Mouse (Mus musculus) lung, embryonic 14.5 days (tissue): ENCODE data around the gene Dph7. TPM values are rescaled to one million over a fixed set of nuclear protein-coding genes. Genes with fewer than 3 reads are reported as not detected.

Source experiments
- ATAC-seq: fragments of 200-750 bp; cut with Nextera tagmentation; 2 replicates; pipeline ENCODE4 v1.8.0; 2017; ENCODE audit warnings: mild to moderate bottlenecking, moderate TSS enrichment, moderate library complexity; ENCODE audit not compliant: insufficient read depth
- DNase-seq: peaks from one replicate; pipeline ENCODE4 v3.0.0-alpha.2; 2015
- H3K27ac ChIP-seq: fragments of 300-500 bp; sonication (generic); 2 replicates; pipeline ENCODE4 v1.5.1; 2014; ENCODE audit warnings: low read depth, mild to moderate bottlenecking, moderate library complexity
- H3K27me3 ChIP-seq: fragments of 300-500 bp; sonication (generic); 2 replicates; pipeline ENCODE4 v1.6.1; 2014; ENCODE audit warnings: low read length, control low read depth; ENCODE audit not compliant: insufficient read depth
- H3K36me3 ChIP-seq: fragments of 300-500 bp; sonication (generic); 2 replicates; pipeline ENCODE4 v1.6.1; 2014; ENCODE audit warnings: control low read depth; ENCODE audit not compliant: insufficient read depth
- H3K4me1 ChIP-seq: fragments of 300-500 bp; sonication (generic); 2 replicates; pipeline ENCODE4 v1.6.1; 2014; ENCODE audit warnings: antibody characterized with exemption, control low read depth; ENCODE audit not compliant: insufficient read depth
- H3K4me2 ChIP-seq: fragments of 300-500 bp; sonication (generic); 2 replicates; pipeline ENCODE4 v1.6.1; 2014; ENCODE audit warnings: mild to moderate bottlenecking
- H3K4me3 ChIP-seq: fragments of 300-500 bp; sonication (generic); 2 replicates; pipeline ENCODE4 v1.5.1; 2014; ENCODE audit warnings: low read depth, low read length
- H3K9ac ChIP-seq: fragments of 300-500 bp; sonication (generic); 2 replicates; pipeline ENCODE4 v1.6.1; 2014
- H3K9me3 ChIP-seq: fragments of 300-500 bp; sonication (generic); 2 replicates; pipeline ENCODE4 v1.6.1; 2016; ENCODE audit warnings: low read depth, low read length, control low read depth
- CTCF ChIP-seq: IDR thresholded peaks from 2 replicates; pipeline ENCODE4 v1.5.1; 2016; ENCODE audit warnings: antibody characterized with exemption, low read depth
- WGBS: fragments of 180-500 bp; shearing (Covaris S2); extraction: QIAGEN DNeasy Blood & Tissue Kit; methylation state at CpG from one replicate; pipeline ENCODE4 v1.1.7; 2014; 5-methylcytosine and 5-hydroxymethylcytosine counted together
- polyA plus RNA-seq: library from polyadenylated mRNA; unstranded; fragments of >200 nt; fragmentation: Nextera tagmentation; extraction: Ambion mirVana; gene quantifications from 2 replicates; pipeline ENCODE4 v1.2.1, GENCODE M21; 2014

Dph7 gene
- polyA plus RNA-seq, 1 experiment from 2014 or later, result 26.4 TPM

DNA sequence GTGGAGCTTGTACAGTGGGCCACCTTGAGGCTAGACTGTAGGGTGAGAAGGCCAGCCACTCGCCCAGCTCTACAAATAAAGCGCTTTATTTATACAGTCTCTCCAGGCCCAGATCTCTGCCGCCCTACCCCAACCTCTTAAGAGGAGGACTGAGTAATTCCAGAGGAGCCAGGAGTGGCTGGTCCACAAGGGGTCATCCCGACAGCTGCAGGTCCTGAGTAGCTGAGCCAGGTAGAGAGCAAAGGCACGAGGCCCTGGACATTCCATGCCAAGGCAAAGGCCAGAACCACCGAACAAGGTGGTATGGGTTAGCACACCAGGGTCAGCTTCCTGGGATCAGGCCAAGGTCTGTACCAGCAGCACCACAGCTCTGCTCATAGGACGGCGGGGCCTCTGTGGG is 36.9 kb upstream of the Dph7 start:
- ATAC-seq (no peak), DNase-seq (no peak)
- Histone ChIP-seq H3K4me2 (no peak overlapping the region), H3K9ac (no peak overlapping the region), H3K27ac (no peak overlapping the region; the same call in 1 of the 2 replicates), H3K36me3 (no peaks in the 10 kb centered on the region), H3K27me3 (no peaks in the 10 kb centered on the region), H3K9me3 (no peaks in the 10 kb centered on the region), H3K4me3 (no peak overlapping the region), H3K4me1 (0 out of 2 replicates have a peak, but pooled peaks cover 4% of the 10 kb centered on the region)
- 64% methylated on average over 8 of the region's 8 CpGs for WGBS
- no peak for TF ChIP-seq CTCF

DNA sequence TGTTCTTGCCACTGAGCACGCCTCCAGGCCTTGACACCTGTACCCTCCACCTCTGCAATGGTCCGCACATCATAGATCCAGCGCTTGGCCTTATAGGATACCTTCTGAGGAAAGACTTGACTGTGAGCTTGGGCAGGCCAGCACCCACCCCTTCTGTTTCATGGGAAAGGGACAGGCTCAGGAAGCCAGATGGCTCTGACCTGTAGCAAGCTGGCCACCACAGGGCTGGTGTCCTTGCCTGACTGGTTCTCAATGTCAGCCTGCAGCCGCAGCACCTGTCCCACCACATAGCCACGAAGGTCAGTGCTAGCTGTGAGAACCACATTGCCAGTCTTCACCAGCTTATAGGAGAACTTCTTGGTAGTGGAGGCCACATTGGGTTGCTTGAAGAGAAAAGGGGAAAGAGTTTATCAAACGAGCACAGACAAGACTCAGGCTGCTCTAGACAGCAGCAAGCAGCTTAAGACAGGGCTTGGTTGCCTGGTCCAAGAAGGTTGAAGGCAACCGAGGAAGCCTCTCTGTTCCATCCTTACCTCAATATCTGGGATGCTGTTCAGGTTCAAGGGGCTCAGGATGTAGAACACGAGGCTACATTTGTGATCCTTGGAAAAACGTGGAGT is 35.7 kb upstream of the Dph7 start:
- 0 out of 2 replicates have a peak, but pooled peaks cover 4% of the 10 kb centered on the region for H3K4me1 ChIP-seq
- H3K27me3 ChIP-seq, result no peaks in the 10 kb centered on the region
- H3K4me2 ChIP-seq, result no peak overlapping the region
- no peaks in the 10 kb centered on the region for H3K9me3 ChIP-seq
- WGBS, result 74% methylated on average over 9 of the region's 9 CpGs
- no peak overlapping the region for H3K9ac ChIP-seq
- peak overlapping the region; percentile 93 for H3K27ac ChIP-seq
- no peak for TF ChIP-seq CTCF
- ATAC-seq, result no peak
- H3K4me3 ChIP-seq, result no peak overlapping the region
- H3K36me3 ChIP-seq, result no peaks in the 10 kb centered on the region
- no peak for DNase-seq

DNA sequence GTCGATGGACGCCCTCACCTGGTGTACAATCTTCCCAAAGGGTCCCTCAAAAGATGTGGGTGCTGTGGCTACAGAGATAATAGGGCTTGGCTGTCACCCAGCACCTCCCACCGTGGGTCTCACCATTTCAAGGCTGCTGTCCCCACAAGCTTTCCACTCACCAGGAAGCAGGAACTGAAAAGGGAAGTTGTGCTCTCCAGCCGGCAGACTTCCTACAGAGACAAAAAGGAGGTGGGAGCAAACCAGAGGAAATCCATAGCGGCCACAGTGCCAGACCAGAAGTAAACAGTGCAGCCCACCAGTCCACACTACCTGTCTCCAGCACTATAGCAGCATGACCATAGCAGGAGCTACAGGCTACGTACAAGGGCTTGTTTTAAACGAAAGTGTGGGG is 35.2 kb upstream of the Dph7 start:
- 49% methylated on average over 7 of the region's 7 CpGs for whole genome bisulfite sequencing
- Histone ChIP-seq H3K36me3 (no peaks in the 10 kb centered on the region), H3K4me3 (no peak overlapping the region), H3K4me1 (0 out of 2 replicates have a peak, but pooled peaks cover 4% of the 10 kb centered on the region), H3K27me3 (no peaks in the 10 kb centered on the region), H3K9ac (no peak overlapping the region), H3K27ac (peak overlapping the region; percentile 93), H3K9me3 (no peaks in the 10 kb centered on the region), H3K4me2 (0 out of 2 replicates have a peak overlapping the region, but pooled peaks have one; percentile 39)
- DNase-seq (peak; percentile 33), ATAC-seq (no peak)
- TF ChIP-seq CTCF, result no peak

DNA sequence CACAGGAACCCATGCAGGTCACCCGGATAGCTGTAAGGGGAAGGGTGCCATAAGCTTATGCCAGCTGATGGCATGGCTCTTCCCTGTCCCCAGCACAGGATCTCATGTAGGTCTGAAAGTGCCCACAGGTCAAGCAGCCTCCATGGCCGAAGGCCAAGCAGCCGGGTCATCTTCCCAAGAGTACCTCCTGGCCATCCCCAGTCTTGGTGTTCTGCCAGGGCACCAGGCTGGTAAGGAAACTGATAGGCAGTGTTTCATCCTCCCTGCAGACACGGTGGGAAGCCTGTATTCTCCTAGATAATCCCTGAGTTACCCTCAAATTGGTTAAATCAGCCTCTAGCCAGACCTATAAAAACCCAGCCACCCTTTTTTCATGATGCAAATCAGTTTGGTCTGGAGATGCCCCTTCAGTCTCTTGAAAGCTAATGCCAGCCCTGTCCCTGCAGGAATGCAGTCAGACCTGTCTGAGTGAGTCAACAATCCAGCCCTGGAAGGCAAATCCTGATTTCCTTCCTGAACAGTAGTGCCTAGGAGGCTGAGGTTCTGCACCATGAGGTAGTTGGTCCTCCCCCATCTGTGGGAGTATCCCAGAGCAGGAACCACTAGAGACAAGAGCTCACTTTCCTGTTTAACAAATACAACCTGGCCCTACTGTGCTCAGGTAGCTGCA is 34.3 kb upstream of the Dph7 start:
- ATAC-seq, result peak; percentile 93
- Histone ChIP-seq H3K4me2 (peak overlapping the region; percentile 39), H3K27ac (peak overlapping the region; percentile 93), H3K9ac (no peak overlapping the region), H3K36me3 (no peaks in the 10 kb centered on the region), H3K9me3 (no peaks in the 10 kb centered on the region), H3K4me1 (0 out of 2 replicates have a peak, but pooled peaks cover 4% of the 10 kb centered on the region), H3K27me3 (no peaks in the 10 kb centered on the region), H3K4me3 (no peak overlapping the region; the same call in 1 of the 2 replicates)
- 42% methylated on average over 4 of the region's 4 CpGs for WGBS
- no peak for TF ChIP-seq CTCF
- peak; percentile 78 for DNase-seq

DNA sequence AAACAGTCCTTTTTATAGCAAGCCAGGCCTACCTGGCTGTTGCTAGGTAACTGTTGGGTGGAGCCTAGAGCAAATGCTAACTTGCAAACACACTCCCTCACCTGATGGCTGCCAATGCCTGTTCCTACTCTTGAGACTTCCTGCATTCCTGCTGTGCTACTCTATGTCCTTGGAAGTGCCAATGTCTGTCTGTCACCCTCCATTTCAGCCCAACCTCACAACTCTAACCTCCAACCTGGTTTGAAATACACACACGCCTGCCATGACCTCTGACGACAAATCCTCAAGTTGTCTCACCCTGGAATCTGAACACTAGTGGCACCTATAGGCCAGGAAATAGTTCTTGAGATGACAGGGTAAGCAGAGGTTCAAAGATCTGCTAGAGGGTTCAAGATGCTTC is 33.1 kb upstream of the Dph7 start:
- DNase-seq (peak; percentile 42), ATAC-seq (peak; percentile 52; the same call in 1 of the 2 replicates)
- H3K4me1 ChIP-seq, result 0 out of 2 replicates have a peak, but pooled peaks cover 4% of the 10 kb centered on the region
- no peak for TF ChIP-seq CTCF
- H3K36me3 ChIP-seq, result no peaks in the 10 kb centered on the region
- peak overlapping the region; percentile 37; the same call in 1 of the 2 replicates for H3K4me2 ChIP-seq
- no peaks in the 10 kb centered on the region for H3K9me3 ChIP-seq
- H3K9ac ChIP-seq, result no peak overlapping the region
- peak overlapping the region; percentile 81 for H3K27ac ChIP-seq
- WGBS, result 24% methylated on average over 2 of the region's 2 CpGs
- H3K27me3 ChIP-seq, result no peaks in the 10 kb centered on the region
- no peak overlapping the region for H3K4me3 ChIP-seq

DNA sequence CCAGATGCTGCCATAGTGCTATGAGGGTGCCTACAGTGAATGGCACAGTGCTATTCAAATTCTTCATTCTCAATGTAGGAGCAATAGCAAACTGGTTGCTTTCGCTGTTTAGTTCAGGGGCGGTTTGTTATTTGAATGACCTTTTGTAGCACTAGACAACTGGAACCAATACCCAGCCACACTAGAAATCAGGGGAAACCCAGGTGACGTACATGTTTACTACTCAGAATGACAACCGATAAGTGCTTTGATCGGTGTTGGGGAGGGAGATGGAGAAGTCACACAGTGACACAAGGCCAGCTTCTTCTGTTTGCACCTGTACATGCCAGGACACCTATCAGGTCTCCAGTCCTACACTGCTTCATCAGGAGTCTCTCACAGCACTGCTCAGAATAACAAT is 32.6 kb upstream of the Dph7 start:
- no peak overlapping the region for H3K9ac ChIP-seq
- H3K4me1 ChIP-seq, result 0 out of 2 replicates have a peak, but pooled peaks cover 4% of the 10 kb centered on the region
- no peaks in the 10 kb centered on the region for H3K27me3 ChIP-seq
- H3K4me2 ChIP-seq, result no peak overlapping the region
- H3K9me3 ChIP-seq, result no peaks in the 10 kb centered on the region
- no peak for TF ChIP-seq CTCF
- H3K27ac ChIP-seq, result peak overlapping the region; percentile 81
- H3K4me3 ChIP-seq, result no peak overlapping the region
- no peak for ATAC-seq
- no peaks in the 10 kb centered on the region for H3K36me3 ChIP-seq
- 83% methylated on average over 5 of the region's 5 CpGs for WGBS
- DNase-seq, result no peak

DNA sequence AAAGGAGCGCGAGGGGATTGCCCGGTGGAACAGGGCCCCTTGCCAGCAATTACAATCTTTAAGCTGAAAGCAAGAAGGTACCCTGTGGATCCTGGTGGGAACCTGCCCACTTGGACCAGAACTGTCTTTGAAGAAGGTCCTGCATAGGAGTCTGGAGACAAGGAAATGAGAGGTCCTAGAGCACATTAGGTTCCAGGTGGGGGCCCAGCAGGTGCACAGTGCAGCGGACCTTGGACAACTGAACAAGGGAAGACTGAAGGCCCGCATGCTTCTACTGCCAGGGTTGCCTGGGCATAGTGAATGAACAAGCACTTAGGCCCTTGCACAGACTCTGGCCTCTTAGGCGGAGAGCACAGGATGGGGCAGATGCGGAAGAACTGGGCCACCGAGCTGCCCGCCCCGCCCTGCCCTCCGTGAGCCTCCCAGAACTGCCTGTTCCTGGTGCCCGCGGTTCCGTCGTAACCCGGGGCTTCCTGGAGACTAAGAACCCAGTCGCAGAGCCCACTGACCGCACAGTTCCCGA is 27.7 kb upstream of the Dph7 start:
- no peaks in the 10 kb centered on the region for H3K36me3 ChIP-seq
- 3% methylated on average over 19 of the region's 19 CpGs for WGBS
- no peak for TF ChIP-seq CTCF
- DNase-seq, result no peak
- H3K4me3 ChIP-seq, result peak overlapping the region; percentile 64
- peak overlapping the region; percentile 71 for H3K9ac ChIP-seq
- H3K4me1 ChIP-seq, result no peaks in the 10 kb centered on the region
- H3K9me3 ChIP-seq, result no peaks in the 10 kb centered on the region
- ATAC-seq, result no peak; the same call in 1 of the 2 replicates
- H3K27me3 ChIP-seq, result no peaks in the 10 kb centered on the region
- H3K27ac ChIP-seq, result peak overlapping the region; percentile 80
- H3K4me2 ChIP-seq, result peak overlapping the region; percentile 97
